In the genomic region with DNA sequence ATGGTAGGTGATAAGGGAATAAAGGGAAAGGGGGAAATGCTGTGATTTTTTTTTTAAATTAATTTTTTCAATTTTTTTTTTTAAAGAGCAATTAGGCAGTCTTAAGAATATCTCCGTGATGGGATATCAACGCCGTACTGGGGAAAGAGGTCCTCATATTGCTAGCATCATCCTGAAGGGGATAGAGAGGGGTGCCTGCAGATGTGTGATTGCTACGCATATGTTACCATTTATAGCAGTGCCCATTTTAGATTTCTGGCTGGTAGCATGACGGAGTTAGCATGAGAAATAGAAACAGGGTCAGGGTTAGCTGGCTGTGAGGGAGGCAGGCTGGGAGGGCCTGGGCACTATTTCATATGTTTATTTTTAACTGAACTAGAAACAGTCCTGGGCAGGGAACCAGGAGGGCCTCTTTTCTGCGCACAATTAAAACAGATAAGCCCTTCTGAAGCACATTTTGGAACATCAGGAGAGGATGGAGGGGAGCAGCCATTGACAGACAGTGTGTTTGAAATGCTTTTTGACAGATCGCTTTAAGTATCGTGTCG, we compare ENCODE assay signal across 10 mouse cellular contexts. TPM values are rescaled to one million over a fixed set of nuclear protein-coding genes. Genes with fewer than 3 reads are reported as not detected.
DNase-seq lines count a peak whose midpoint lies in the region; ATAC-seq and TF ChIP-seq lines count a peak whose summit lies in the region.
"Had no signal": no experiment of that assay in that cellular context is flagged by ENCODE, and none has a peak within 500 bp of the region (broad histone marks: within the 10 kb centered on the region; RNA-seq: fewer than 3 reads in every experiment).

No protein-coding gene starts in this region.

- no peak overlapping the region for H3K9ac ChIP-seq in embryonic facial prominence, embryonic 13.5 days
- H3K9ac ChIP-seq in heart, embryonic 13.5 days = no peak overlapping the region

- no peak for DNase-seq in left cerebral cortex, adult 2 months (ENCODE audit: extremely low spot score in 1 of 2, low spot score in 2 of 2)
- no peak for DNase-seq in left cerebral cortex, adult 11 months (ENCODE audit: low spot score)
- DNase-seq in cerebellum, adult 11-12 months = peak; percentile 53
- DNase-seq in thymus, postnatal 25 days = no peak
- DNase-seq in thymus, adult 2 months = no peak
- DNase-seq in frontal cortex, postnatal 25 days (ENCODE audit: low spot score in 2 of 2) = no peak

- 0 out of 2 replicates have a peak, but pooled peaks cover 4% of the 10 kb centered on the region for H3K36me3 ChIP-seq in embryonic facial prominence, embryonic 13.5 days
- peaks cover 26% of the 10 kb centered on the region for H3K36me3 ChIP-seq in heart, embryonic 13.5 days
- H3K36me3 ChIP-seq in thymus, adult 2 months (ENCODE audit: control insufficient read depth, insufficient read depth, low read length) = peaks cover 33% of the 10 kb centered on the region

- no peak overlapping the region for H3K4me3 ChIP-seq in left cerebral cortex, adult 2 months
- H3K4me3 ChIP-seq in embryonic facial prominence, embryonic 13.5 days = no peak overlapping the region
- peak overlapping the region; percentile 32 for H3K4me3 ChIP-seq in heart, embryonic 13.5 days
- no peak overlapping the region for H3K4me3 ChIP-seq in thymus, adult 2 months (ENCODE audit: control insufficient read depth, insufficient read depth, low read length)
- H3K4me3 ChIP-seq: erythroblast, embryonic 14.5 days had no signal

- peaks cover 13% of the 10 kb centered on the region for H3K4me1 ChIP-seq in embryonic facial prominence, embryonic 13.5 days
- peaks cover 12% of the 10 kb centered on the region for H3K4me1 ChIP-seq in heart, embryonic 13.5 days
- H3K4me1 ChIP-seq in thymus, adult 2 months (replicated peaks; ENCODE audit: control insufficient read depth, insufficient read depth, low read length) = no peaks in the 10 kb centered on the region

- intact Hi-C loops in left cerebral cortex, adult 2 months (cut with DNase I) = no loop called here

- WGBS in embryonic facial prominence, embryonic 13.5 days = 47% methylated on average over 9 of the region's 9 CpGs
- 38% methylated on average over 9 of the region's 9 CpGs for WGBS in heart, embryonic 13.5 days
- 97% methylated on average over 9 of the region's 9 CpGs for WGBS in thymus, adult 2 months

- 0 out of 2 replicates have a peak, but pooled peaks have one; percentile 15 for ATAC-seq in embryonic facial prominence, embryonic 13.5 days (ENCODE audit: insufficient number of reproducible peaks, insufficient read depth, low FRiP score, low TSS enrichment, low read depth)
- ATAC-seq in heart, embryonic 13.5 days (ENCODE audit: extremely low read depth, insufficient number of reproducible peaks, low FRiP score, low TSS enrichment) = peak; percentile 73; the same call in 1 of the 2 replicates

- H3K9me3 ChIP-seq in embryonic facial prominence, embryonic 13.5 days = no peaks in the 10 kb centered on the region
- H3K9me3 ChIP-seq in heart, embryonic 13.5 days = no peaks in the 10 kb centered on the region

- no peak for TF ChIP-seq POLR2A in thymus, adult 2 months (IDR thresholded peaks at IDR 0.05; ENCODE audit: control insufficient read depth, extremely low read depth, insufficient read depth, low read length, poor library complexity)

- no peak for TF ChIP-seq CTCF in left cerebral cortex, adult 2 months (IDR thresholded peaks at IDR 0.05)
- TF ChIP-seq CTCF in thymus, adult 2 months (IDR thresholded peaks at IDR 0.05; ENCODE audit: borderline replicate concordance, control insufficient read depth, extremely low read depth, insufficient read depth, low read length, poor library complexity) = no peak

- H3K27ac ChIP-seq in left cerebral cortex, adult 2 months = peak overlapping the region; percentile 66
- no peak overlapping the region; the same call in 1 of the 2 replicates for H3K27ac ChIP-seq in embryonic facial prominence, embryonic 13.5 days
- peak overlapping the region; percentile 80 for H3K27ac ChIP-seq in heart, embryonic 13.5 days (replicated peaks)
- H3K27ac ChIP-seq in thymus, adult 2 months (ENCODE audit: control insufficient read depth, insufficient read depth, low read length) = no peak overlapping the region

- H3K27me3 ChIP-seq in embryonic facial prominence, embryonic 13.5 days = no peaks in the 10 kb centered on the region
- no peaks in the 10 kb centered on the region for H3K27me3 ChIP-seq in heart, embryonic 13.5 days (replicated peaks)
- H3K27me3 ChIP-seq in thymus, adult 2 months (ENCODE audit: control insufficient read depth, insufficient read depth, low read length) = no peaks in the 10 kb centered on the region
- H3K27me3 ChIP-seq: CH12.LX had no signal

- no peak overlapping the region; the same call in 1 of the 2 replicates for H3K4me2 ChIP-seq in embryonic facial prominence, embryonic 13.5 days
- H3K4me2 ChIP-seq in heart, embryonic 13.5 days = peak overlapping the region; percentile 48

RNA-seq across cellular contexts. Expression of a gene that starts 31.3 kb away (rescaled TPM):
- total RNA-seq in left cerebral cortex, adult 2 months (2021) = 100 to 1,000 TPM; 170 to 279 TPM
- 6.9 TPM in 2 replicates for polyA plus RNA-seq in embryonic facial prominence, embryonic 13.5 days (2015; fragmentation: Nextera tagmentation; extraction: Ambion mirVana)
- 34.2 and 34.6 TPM in 2 replicates for polyA plus RNA-seq in heart, embryonic 13.5 days (2015; fragmentation: Nextera tagmentation; extraction: Ambion mirVana)
- 73.5 and 95.9 TPM in 2 replicates for polyA plus RNA-seq in thymus, adult 2 months (2012; rRNA removed)

RNA-seq across cellular contexts. Expression of a gene that starts 44.4 kb away (rescaled TPM):
- 100 to 1,000 TPM; 337 to 344 TPM for total RNA-seq in left cerebral cortex, adult 2 months (2021)
- polyA plus RNA-seq in embryonic facial prominence, embryonic 13.5 days (2015; fragmentation: Nextera tagmentation; extraction: Ambion mirVana) = 2.3 and 3.3 TPM in 2 replicates
- polyA plus RNA-seq in heart, embryonic 13.5 days (2015; fragmentation: Nextera tagmentation; extraction: Ambion mirVana) = 1.2 and 2.0 TPM in 2 replicates
- polyA plus RNA-seq in thymus, adult 2 months (2012; rRNA removed) = 0.09 TPM in 1 of 2 replicates, not detected in the other
- total RNA-seq: CH12.LX had no signal
- polyA plus RNA-seq: erythroblast, embryonic 14.5 days had no signal

Comparison
In these comparisons a context has a peak if more than half of its experiments do, and no peak if none do; other contexts are left out.
1. H3K27ac ChIP-seq: peak in left cerebral cortex, adult 2 months (single experiment) and heart, embryonic 13.5 days (single experiment); none in embryonic facial prominence, embryonic 13.5 days (single experiment) and thymus, adult 2 months (single experiment).